Mouse (Mus musculus) 3134 (cell line): Measurements from ENCODE around the gene Ube2d1.
A peak's percentile ranks its signal among the peaks of the same experiment; 100 is the strongest.

Experiments
- DNase-seq: peaks from one replicate; pipeline ENCODE4 v3.0.0-alpha.2; 2011; ENCODE audit warnings: low spot score; ENCODE audit not compliant: insufficient read length; ENCODE audit errors: extremely low read depth

The Ube2d1 gene

DNA sequence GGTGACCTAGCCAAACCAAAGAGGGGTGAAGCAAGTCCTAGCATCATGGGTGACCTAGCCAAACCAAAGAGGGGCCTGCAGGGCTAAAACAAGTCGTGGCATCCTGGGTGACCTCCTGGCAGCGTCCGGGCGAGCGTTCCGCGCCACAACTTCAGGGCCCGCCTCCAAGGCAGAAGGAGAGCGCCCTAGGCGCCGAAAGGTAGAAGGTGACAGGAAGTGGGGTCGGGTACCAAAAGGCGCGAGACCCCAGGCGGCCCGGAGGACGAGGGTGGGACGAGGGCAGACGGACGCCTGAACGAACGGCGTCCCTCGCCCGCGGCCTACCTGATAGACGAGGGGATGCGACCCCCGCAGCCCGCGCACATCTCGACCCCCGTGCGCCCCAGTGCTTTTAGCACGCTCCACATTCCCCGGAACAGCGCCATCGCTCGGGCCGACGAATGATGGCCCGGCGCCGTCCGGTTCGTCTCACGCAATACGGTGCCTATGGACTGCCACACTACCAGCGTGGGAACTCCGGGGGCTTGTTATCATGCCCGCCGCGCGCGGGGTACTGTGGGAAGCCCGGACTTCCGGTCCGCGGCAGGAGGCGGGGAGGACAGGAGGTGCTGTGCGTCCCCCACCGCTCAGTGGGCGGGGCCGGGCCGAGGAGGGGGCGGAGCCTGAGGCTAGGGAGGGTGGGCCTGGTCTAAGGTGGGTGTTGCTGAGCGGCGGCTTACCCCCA lies 47.4 kb downstream of the Ube2d1 start:
- DNase-seq: peak; percentile 96

DNA sequence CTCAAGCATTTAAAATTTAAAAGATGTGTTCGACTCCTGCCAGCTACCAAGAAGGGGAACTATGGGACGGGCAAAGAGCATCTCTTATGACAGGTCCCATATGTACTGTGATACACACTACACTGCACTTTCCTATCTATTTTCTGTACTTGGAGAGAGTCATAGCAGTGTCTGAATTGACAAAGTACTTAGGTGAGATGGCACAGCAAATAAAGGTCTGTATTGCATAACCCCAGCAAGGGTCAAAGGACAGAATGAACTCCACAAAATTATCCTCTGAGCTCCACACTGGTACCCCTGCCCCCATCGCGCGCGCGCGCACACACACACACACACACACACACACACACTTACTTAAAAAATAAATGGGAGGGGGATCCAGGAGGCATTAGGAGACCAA lies 51.0 kb downstream of the Ube2d1 start:
- no peak for DNase-seq

DNA sequence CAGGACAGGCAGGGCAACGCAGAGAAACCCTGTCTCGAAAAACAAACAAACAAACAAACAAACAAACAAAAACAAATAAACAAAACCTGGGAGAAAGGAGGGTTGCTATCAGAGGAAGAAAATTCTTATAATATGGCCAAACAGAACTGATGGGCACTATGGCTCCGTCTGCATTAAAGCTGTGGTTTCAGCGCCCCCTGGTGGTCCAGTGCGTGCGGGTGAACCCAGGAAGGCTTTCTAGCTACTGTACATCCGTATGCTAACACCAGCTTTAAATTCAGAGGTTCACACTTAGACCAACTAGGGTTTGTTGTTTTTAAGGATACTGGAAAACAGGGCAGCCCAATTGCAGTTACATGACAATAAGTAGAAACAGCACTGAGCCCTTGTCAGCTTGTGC lies 59.2 kb downstream of the Ube2d1 start:
- DNase-seq: peak; percentile 15

DNA sequence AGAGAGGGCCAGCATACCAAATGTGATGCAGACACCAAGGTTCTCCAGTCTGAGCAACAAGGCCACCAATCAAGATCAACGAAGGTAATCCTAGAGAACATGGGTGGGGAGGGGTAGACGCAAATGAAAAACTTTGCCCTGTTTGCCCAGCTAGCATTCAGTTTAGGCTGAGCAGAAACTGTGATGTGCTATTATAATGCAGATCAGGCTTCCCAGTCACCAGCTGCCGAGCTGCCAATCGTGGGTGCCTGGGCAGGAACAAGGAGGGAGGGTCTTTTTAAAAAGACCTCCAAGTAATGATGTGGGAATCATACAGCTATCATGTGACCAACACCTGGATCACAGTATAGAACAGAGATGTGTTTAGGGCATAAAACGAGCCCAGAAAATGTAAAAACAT lies 62.0 kb downstream of the Ube2d1 start:
- no peak for DNase-seq

DNA sequence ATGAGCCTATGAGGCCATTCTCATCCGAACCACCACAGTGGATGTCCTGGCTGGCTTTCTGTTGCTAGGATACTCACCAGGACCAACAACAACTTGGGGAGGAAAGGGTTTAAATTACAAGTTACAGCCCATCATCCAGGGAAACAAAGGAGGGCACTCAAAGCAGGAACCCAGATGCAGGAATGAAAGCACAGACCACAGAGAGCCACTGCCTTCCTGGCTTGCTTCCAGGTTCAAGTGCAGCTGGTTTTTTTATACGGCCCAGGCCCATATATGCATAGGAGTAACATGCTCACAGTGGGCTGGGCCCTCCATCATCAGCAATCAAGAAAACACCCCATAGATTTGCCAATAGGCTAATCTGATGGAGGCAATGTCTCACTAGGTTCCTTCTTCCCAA lies 62.4 kb downstream of the Ube2d1 start:
- no peak for DNase-seq

DNA sequence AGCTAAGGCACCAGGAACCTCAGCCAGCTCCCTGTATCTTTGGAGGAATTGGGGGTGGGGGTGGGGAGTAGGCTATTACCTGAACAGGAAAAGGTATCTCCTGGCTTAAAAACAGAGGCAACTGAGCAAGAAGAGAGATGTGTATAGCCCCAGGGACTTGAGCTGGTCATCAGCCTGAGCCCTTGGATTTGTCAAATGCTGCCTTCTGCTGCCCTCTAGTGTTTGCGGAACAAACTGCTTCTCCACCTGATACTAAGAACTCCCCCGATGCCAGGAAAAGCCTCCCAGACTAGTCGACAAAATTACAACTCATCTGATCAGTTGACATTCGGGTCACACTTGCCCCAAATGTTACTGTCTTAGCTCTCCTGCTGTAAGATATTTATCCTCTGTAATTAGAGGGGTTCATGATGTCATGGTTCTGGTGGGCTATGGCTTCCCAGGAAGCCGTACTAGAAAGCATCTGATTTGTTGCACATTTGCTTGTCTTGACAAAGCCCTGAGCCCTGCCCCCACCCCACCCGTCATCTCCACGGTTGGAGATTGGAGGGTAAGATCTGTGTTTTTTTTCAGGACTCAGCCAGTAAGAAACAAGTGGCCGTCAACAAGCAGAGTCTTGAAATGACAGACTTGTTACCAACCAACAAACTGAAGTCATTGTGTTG lies 66.7 kb downstream of the Ube2d1 start:
- peak; percentile 28 for DNase-seq

DNA sequence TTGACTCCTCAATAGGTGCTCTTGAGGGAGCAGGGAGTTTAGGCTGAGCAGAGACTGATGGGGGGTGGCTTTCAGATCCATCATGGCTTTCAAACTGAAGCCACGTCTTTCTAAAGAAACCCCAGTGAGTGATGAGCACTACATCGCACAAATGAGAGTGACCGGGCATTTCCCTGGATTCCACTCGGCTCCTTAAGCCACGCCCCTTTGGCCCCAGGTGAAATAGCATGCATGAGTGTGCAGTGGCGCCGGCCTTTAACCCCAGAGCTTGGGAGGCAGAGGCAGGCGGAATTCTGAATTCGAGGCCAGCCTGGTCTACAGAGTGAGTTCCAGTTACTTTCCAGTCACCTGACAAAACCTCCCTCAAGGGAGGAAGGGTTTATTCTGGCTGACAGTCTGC lies 69.1 kb downstream of the Ube2d1 start:
- no peak for DNase-seq
